Mouse (Mus musculus) CH12F3 (cell line): ENCODE data around the gene Sema3b.
"Not testable (repeated sequence)": the region's sequence is repeated elsewhere in the genome, so short reads cannot be mapped to it uniquely, and the experiment has no call there.

Experiments
- in situ Hi-C: fragments of 300-500 bp; cut with MboI; formaldehyde crosslinking; loops from 2 replicates; pipeline ENCODE4 v1.14.3; 2020; ENCODE audit warnings: low sequenced_read_pairs

Gene Sema3b

GRCm38 (mm10) chr9:107570845-107571244 is 38.2 kb downstream of the Sema3b start:
- in situ Hi-C loops: no loop called here

- in situ Hi-C loops: no loop called here
Observed at GRCm38 (mm10) chr9:107570016-107570415, 39.0 kb downstream of the Sema3b start.

GRCm38 (mm10) chr9:107569270-107569669 is 39.8 kb downstream of the Sema3b start:
- in situ Hi-C loops: no loop called here

DNA sequence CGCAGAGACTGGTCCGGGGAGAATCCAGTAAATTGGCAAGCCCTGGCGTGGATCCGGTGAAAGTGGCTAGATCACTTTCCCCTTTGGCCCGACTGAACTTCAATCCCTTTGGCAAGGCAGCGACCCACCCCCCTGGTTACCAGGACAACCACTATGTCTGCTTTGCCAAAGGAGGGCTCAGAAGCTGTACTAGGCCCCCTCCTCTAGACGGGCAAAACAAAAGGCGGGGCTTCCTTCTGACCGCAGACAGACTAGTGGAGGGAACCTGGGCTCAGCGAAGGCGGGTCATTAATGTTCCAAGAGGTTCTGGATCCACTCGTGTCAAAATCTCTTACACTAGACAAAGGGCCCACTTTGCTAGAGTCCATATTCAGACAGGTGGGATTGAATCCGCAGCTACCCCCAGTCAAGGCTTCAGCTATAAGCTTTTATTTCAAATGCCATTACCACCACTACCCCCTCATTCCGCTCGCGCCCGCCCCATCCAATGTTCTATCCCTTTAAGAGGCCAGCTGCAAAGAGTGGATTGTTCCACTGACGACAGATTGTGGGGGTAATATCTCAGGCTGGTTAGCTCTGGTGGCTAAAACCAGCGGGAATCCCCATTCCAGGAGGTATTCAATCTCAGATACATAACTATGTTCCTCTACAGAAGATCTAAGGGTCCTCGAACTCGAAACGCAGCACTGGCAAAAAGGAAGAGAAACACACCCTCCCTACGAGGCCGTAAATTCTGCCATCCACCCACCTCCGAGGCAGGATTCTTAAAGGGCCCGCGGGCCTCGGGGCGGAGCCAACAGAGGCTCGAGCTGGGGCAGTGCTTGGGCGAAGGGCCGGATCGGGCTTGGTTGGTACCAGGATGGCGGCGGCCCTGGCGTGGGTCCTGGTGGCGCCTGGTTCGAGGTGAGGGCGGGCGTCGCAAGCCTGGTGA is 40.4 kb downstream of the Sema3b start:
- in situ Hi-C loops: no loop called here

- in situ Hi-C loops: no loop called here
Observed at GRCm38 (mm10) chr9:107567702-107568319, 41.2 kb downstream of the Sema3b start, which contains the start of gene Hyal2. TSS of gene Hyal2 (plus strand) at chr9:107567945.

GRCm38 (mm10) chr9:107566855-107567254 is 42.2 kb downstream of the Sema3b start:
- in situ Hi-C loops: no loop called here

DNA sequence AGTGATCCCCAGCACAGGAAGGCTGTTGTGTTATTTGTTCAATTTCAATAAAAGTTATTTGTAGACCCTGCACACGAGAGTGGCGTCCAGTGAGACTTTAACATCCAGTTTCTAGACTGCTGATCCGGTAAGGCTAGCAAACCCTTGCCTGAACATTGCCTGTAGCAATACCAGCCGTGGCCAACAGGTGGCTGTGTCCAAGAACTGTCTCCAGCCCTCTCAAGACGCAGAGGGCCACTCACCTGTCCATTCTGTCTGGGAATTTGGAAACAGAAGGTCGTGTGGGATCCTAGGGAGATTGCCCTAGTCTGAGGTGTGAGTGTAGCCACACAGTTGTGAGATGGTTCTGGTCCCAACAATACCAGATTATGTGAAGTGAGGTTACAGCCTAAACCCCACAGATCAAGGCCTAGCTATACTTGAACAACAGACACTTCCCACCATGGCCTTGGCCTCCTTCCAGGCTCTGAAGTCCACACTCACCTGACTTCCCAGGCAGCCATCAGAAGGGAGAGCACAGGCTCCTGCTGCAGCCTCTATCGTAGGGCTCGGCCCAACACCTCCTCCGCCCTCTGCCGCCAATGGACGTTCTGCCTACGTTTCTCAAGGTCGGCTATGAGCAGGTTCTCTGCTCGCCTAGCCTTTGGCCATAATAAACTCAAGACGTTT is 42.9 kb downstream of the Sema3b start:
- in situ Hi-C loops: no loop called here

DNA sequence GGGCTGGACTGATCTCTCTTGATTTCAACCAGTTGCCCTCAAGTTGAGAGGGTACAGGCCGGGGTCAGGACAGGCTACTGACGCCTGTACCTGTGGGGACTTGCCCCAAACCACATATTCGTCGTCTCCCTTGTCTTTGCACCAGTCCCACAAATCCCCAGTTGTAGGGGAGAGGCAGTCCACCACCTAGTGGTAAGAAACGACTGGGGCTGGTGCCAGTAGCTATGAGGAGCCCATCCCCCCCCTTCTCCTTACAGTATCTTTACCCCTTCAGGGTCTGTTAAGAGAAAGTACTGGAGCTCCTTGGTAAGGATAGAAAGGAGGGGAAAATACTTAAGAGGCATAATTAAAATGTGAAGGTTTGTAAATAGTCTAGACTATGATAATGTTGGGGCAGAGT is 43.5 kb downstream of the Sema3b start:
- in situ Hi-C loops: not testable (repeated sequence)

GRCm38 (mm10) chr9:107563029-107563581 is 45.9 kb downstream of the Sema3b start, which contains the start of gene Tusc2:
TSS of gene Tusc2 (plus strand) at chr9:107563255.
- in situ Hi-C loops: no loop called here

DNA sequence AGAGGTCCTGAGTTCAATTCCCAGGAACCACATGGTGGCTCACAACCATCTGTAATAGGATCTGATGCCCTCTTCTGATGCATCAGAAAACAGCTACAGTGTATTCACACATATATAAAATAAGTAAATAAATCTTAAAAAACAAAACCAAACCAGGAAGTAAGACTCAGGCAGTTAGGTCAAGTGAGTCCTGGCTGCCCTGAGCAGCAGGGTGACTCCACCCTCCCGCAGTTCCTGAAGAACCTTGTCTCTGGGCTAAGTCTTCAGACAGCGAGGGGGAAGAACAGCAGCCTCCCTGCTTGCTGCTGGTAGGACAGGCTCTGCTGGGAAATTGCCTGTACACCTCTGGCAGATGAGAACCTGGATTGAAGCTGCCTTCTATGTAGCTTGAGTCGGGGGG is 52.7 kb downstream of the Sema3b start:
- in situ Hi-C loops: no loop called here

- in situ Hi-C loops: no loop called here
Observed at GRCm38 (mm10) chr9:107555701-107556100, 53.3 kb downstream of the Sema3b start.

DNA sequence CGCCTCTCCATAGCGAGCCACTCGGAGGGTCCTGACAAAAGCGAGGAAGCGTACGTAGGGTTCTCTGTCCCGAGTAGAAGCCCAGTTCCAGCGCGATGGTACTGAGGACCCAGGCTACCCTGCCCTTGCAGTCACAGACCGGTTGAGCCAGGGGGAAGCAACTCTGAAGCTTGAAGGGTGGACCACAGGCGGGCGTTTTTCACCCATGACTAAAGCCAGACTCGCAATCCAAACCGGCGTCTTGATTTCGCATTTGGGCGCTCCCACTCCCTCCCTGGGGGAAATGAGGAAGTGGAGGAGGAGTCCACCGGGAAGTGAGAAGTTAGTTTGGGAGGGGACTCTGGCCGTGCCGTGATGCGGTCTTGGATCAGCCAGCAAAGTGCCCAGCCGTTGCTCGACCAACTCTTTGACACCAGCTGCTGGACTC is 54.0 kb downstream of the Sema3b start:
- in situ Hi-C loops: no loop called here

GRCm38 (mm10) chr9:107554319-107554825 is 54.7 kb downstream of the Sema3b start:
- in situ Hi-C loops: no loop called here

DNA sequence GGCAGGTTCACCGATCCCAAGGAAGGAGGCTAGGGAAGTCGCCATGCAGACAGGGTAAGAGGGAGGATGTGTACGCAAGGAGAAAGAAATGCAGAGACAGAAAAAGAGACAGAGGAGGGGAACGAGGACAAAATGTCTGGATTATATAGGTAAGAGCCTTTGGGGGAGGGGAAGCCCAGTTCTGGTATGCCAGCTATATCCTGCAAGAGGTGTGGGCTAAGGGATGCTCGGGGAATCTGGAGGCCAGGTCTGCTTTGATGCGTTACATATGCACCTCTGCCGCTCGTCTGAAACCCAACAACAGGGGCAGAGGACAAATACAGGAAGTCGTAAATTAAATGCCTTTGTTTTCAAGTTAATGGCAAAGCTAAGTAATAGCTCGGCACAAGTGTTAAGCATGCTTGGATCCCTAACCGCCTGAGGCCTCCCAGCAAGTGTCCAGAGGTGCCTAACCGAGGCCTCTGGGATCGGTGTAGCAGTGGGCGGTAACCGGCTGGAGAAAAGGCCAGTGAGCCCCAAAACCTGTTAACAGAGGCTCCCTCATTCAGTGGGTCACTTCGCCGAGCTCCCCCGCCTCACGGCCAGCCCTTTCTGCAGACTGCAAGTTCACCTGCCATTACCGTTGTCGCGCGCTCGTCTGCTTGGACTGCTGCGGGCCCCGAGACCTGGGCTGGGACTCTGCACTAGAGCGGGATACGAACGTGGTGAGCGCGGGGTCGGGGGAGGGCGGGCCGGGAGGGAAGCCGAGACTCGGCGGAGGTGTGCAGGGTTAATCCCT is 55.3 kb downstream of the Sema3b start:
- in situ Hi-C loops: no loop called here

DNA sequence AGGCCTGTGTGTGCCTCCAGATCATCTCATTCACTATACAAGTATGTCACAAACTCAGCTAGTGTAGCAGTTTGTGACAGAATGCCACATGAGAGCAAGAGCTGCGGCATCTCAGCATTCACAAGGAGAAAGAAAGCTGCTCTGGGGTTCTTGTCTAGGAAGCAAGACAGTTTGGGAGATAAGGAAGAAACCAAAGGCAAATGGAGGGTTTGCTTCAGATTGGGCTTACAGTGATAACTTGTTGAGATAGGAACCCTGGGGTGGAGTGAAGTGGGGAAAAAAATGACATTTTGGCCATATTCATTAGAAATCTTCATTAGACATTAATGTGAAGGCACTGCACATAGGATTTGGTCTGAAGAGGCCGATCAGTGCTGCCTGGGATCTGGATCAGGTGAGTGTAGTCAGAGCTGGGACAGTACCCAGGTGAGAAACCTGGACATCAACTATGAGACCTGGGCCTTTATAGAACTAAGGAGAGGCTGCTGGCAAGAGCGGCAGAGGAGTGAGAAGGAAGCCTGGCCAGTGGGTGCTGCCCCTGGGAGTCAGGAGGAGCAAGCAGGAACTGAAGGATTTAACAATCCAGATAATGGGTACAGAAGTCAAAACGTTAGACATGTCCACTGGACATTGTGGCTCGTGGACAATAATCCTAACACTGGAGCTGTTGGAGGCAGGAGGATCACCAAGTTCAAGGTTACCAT is 56.2 kb downstream of the Sema3b start:
- in situ Hi-C loops: no loop called here

- in situ Hi-C loops: no loop called here
Observed at GRCm38 (mm10) chr9:107551890-107552355, 57.1 kb downstream of the Sema3b start.

DNA sequence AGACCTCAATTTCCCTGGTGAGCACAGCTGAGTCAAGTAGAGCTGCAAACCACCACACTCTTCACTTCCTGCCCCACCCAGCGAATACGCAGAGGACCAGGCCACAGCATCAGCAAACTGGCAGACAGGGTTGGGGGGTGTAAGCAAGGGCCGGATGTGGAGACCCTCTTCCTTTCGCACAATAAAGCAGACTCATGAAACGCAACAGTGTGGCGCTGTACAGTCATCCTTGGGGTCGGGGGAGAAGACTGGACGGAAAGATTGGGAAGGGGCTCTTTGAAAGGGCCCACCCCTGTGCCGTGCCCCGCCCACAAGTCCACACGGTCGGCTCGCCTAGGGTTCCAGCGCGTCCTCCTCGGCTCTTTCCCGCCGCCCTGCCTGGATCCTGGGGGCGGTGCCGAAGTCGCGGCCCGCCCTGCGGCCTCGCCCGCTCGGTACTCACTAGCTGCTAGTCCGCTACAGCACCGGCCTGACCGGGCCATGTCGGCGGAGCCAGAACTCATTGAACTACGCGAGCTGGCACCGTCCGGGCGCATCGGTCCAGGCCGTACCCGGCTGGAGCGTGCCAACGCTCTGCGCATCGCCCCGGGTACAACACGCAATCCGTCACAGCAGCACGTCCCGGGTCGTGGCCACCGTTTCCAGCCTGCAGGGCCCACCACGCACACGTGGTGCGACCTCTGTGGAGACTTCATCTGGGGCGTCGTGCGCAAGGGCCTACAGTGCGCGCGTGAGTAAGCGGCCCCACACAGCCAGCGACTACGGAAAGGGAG is 57.7 kb downstream of the Sema3b start, which contains the start of gene Rassf1:
Rassf1 (plus strand) TSS at position 439 of the 773 bp plus-strand sequence.
- in situ Hi-C loops: no loop called here

DNA sequence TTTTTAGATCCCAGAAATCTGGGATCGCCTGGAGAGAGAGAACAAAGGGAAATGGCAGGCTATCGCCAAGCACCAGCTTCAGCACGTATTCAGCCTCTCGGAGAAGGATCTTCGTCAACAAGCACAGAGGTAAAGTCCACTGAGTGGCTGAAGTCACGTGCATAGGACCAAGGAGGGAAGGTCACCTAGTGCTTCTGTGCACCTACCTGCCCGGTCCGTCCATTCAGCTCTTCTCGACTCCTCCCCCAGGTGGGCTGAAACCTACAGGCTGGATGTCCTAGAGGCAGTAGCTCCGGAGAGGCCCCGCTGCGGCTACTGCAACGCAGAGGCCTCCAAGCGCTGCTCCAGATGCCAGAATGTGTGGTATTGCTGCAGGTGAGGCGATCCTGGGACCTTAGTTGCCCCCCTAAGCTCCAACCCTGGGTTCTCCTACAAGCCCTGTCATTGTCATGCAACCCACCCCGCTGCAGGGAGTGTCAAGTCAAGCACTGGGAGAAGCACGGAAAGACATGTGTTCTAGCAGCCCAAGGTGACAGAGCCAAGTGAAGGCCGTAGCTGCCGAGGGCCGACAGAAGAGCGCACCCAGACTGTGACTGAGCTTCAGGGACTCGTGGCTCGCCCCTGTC is 58.4 kb downstream of the Sema3b start:
- in situ Hi-C loops: no loop called here
